Mouse (Mus musculus) retina, postnatal 1 day (tissue): ENCODE measurements around the gene Otp.

Experiments used
- DNase-seq: peaks from one replicate; pipeline ENCODE4 v3.0.0-alpha.2; 2012

Otp gene

GRCm38 (mm10) chr13:94874656-94875395, 576 bp upstream of the Otp start:
- DNase-seq, result no peak

GRCm38 (mm10) chr13:94876286-94877210, 1.1 kb downstream of the Otp start:
- DNase-seq, result peak; percentile 27

- DNase-seq, result no peak
Measured at GRCm38 (mm10) chr13:94877211-94877590, 1.8 kb downstream of the Otp start.

- DNase-seq, result peak; percentile 70
Measured at GRCm38 (mm10) chr13:94877991-94878745, 2.8 kb downstream of the Otp start.

GRCm38 (mm10) chr13:94881201-94881600, 5.8 kb downstream of the Otp start:
- no peak for DNase-seq

GRCm38 (mm10) chr13:94882221-94882620, 6.8 kb downstream of the Otp start:
- DNase-seq, result no peak

- DNase-seq, result peak; percentile 47
Measured at GRCm38 (mm10) chr13:94882711-94883145, 7.3 kb downstream of the Otp start.

- peak; percentile 75 for DNase-seq
Measured at GRCm38 (mm10) chr13:94883163-94883965, 8.0 kb downstream of the Otp start.

GRCm38 (mm10) chr13:94883966-94884960, 8.9 kb downstream of the Otp start:
- DNase-seq, result peak; percentile 50

- peak; percentile 56 for DNase-seq
Measured at GRCm38 (mm10) chr13:94885291-94886235, 10.2 kb downstream of the Otp start.

GRCm38 (mm10) chr13:94907841-94908240, 32.4 kb downstream of the Otp start:
- DNase-seq, result no peak

- DNase-seq, result peak; percentile 62
Measured at GRCm38 (mm10) chr13:94912961-94913360, 37.6 kb downstream of the Otp start.

- no peak for DNase-seq
Measured at GRCm38 (mm10) chr13:94915654-94916053, 40.3 kb downstream of the Otp start.

- no peak for DNase-seq
Measured at GRCm38 (mm10) chr13:94928086-94928485, 52.7 kb downstream of the Otp start.
